Mouse (Mus musculus) cerebellum, adult 9-11 months (tissue): ENCODE results near the gene G3bp2.
A peak's percentile ranks its signal among the peaks of the same experiment; 100 is the strongest.

Source experiments
- DNase-seq: peaks from one replicate; pipeline ENCODE4 v3.0.0; 2022

G3bp2 gene

DNA sequence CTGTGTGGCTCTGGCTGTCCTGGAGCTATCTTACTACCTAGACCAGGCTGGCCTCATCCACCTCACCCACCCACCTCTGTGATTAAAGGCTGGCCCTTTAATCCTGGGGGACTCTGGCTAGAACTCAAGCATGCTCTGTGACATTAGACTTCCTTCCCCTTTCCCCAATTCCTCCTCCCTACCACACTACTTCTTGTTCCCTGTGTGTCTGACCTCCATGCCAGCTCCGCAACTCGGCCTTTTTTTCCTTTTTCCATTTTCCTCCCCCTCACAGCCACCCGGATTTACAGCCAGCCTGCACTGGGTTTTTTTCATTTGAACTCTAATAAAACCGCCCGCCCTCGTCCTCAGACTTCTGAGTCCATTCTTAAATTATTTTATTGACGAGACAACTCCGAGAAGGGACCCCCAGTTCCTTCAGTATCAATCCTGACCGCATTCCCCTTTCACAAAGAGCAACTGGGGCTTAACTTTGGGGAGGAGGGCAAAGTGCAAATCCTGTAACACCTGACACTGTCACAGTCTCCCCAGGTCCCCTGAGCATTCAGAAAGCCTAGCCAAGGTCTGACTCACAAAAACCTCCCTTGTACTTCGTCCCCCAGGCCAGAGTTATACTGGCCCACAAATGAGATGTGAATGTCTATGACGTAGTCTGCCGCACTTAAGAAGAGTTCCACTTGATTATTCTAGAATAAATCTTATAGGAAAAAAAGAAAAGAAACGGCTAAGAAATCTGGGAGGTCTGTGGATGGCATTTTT is 15.0 kb upstream of the G3bp2 start:
- DNase-seq = no peak

GRCm38 (mm10) chr5:92097779-92098178 is 14.3 kb upstream of the G3bp2 start:
- DNase-seq = no peak

- no peak for DNase-seq
Measured at GRCm38 (mm10) chr5:92096786-92097185, 13.3 kb upstream of the G3bp2 start.

- DNase-seq = no peak
Measured at GRCm38 (mm10) chr5:92094062-92094415, 10.5 kb upstream of the G3bp2 start.

- DNase-seq = no peak
Measured at GRCm38 (mm10) chr5:92093263-92094061, 9.9 kb upstream of the G3bp2 start.

GRCm38 (mm10) chr5:92087469-92087868 is 4.0 kb upstream of the G3bp2 start:
- no peak for DNase-seq

- peak; percentile 27 for DNase-seq
Measured at GRCm38 (mm10) chr5:92085821-92086550, 2.5 kb upstream of the G3bp2 start.

DNA sequence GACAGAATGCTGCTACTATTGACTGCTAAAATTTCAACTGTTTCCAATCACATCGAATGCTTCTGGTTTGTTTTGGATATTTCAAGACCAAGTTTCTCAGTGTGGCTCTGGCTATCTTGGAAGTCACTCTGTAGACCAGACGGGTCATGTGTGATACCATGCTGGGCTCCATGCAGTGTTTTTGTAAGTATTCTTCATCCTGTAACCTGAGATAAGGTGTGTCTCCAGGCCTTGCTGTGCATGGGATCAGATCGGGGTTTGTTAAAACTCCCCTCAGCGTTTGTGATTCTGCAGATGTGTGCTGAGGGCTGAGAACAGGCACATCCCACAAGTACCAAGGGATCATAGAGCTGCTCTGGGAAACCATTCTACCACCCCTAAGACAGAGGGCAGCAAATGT is 1.7 kb upstream of the G3bp2 start:
- DNase-seq = no peak

DNA sequence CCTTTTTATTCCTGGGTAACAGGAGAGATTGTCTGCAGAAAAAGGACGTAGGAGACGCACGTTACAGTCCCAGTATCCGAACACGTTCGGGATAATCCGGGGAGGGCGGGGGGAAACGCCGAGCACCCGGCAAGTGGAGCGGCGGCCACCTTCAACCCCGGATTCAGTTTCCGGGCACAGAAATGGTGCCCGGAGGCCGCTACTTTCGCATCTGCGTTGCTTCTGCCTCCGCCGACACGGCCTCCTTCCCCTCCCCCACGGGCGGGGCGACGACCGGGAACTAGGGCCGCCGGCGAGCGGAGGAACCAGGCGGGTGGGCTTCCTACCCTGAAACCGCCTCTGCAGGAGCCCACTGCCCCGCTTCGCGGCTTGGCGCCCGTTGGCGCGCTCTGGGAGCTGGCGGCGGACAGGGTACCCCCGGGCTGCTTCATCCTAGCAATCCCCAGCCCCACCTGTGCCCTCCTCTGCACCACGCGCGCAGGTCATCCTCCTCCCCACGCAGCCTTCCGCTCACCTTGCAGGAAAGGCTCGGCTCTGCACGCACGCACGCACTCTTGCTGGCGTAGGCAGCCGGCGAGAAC is 608 bp downstream of the G3bp2 start:
- no peak for DNase-seq

DNA sequence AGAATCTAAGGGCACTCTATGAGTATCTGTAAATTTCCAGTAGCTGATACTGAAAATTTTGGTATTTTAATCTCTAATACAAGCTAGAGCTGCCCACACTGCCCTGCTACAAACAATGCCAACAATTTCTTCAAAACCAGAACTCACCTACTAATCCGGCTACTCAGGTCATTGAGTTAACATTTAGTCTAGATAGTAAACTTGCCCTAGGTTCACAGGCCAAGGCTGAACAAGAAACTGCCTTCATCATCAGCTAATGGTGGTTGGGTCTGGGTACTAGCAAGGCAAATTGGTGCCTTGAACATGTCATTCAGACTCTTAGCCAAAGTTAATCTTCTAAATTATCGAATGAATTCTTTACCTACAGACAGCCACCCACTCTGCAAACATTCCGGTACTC is 2.2 kb downstream of the G3bp2 start:
- no peak for DNase-seq

GRCm38 (mm10) chr5:92080400-92080799 is 3.1 kb downstream of the G3bp2 start:
- DNase-seq = no peak

- DNase-seq = no peak
Measured at GRCm38 (mm10) chr5:92079304-92079703, 4.2 kb downstream of the G3bp2 start.

- DNase-seq = no peak
Measured at GRCm38 (mm10) chr5:92078751-92079150, 4.8 kb downstream of the G3bp2 start.

DNA sequence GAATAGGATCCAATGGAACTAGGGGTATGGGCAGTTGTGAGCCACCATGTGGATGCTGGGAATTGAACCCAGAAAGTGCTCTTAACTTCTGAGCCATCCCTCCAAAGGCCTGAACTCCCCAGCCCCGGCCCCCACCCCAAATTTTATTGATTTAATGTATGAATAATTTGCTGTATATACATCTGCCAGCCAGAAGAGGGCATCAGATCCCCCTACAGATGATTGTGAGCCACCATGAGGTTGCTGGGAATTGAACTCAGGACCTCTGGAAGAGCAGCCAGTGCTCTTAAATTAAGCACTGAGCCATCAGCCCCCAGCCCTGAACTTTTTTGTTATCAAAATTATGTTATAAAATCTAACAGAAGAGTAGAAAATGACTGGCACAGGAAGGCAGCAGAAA is 7.2 kb downstream of the G3bp2 start:
- DNase-seq = no peak

GRCm38 (mm10) chr5:92074061-92074460 is 9.5 kb downstream of the G3bp2 start:
- no peak for DNase-seq

GRCm38 (mm10) chr5:92063192-92063591 is 20.3 kb downstream of the G3bp2 start:
- DNase-seq = no peak

DNA sequence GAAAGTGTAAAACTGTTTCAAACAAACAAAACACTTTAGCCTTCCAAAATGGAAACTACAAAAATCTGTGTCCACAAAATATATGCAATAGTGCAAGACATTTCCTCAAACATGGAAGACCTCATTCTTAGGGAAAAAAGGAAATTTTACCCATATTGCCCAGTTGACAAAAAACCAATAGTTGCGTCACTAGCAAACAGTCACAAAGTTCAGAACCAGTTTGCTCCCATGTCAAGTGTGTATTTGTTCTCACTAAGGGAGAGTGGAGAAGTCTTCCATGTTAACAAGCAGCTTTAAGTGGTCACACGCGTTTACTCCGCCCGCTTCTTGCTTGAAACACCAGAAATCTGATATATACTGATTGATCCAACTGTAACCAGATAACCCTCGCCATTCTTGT is 30.7 kb downstream of the G3bp2 start:
- no peak for DNase-seq

DNA sequence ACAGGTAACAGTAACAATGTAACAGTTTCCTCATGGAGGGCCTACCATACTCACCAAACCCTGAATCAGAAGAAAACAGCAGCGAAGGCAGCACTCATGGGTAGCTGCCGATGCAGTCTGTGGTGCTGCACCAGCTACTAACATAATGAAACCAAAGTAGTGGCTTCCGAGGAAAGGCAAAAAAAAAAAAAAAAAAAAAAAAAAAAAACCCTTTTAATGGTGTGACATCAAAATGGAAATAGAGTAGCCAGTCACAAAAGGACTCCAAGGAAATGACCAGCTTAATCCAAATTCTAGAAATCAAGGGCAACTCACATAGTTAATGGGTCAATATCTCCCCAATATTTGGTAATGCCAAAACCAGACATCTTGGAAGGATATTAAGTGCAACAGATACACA is 33.1 kb downstream of the G3bp2 start:
- no peak for DNase-seq

DNA sequence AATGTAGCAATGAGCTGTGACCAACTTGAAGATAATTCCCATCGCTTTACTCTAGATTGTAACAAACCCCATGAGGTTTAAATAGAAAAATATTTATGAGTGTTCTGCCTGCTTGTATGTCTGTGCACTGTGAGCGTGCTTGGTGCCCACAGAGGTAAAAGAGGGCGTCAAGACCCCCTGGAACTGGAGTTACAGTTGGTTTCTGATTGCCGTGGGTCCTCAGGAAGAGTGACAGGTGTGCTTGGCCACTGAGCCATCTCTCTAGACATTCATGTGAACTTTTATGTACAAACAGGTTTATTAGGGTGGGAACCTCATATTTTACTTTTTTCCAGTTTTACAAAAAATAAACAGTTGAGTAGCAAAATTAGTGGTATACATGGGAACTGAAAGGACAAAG is 39.7 kb downstream of the G3bp2 start, which contains the start of gene Cdkl2:
Gene Cdkl2, minus strand, starts transcription at position 101 of the 400 bp plus-strand sequence.
- DNase-seq = no peak

- DNase-seq = peak; percentile 98
Measured at GRCm38 (mm10) chr5:92042377-92043348, 40.9 kb downstream of the G3bp2 start.

- no peak for DNase-seq
Measured at GRCm38 (mm10) chr5:92019960-92020359, 63.6 kb downstream of the G3bp2 start.

- DNase-seq = no peak
Measured at GRCm38 (mm10) chr5:92011756-92012155, 71.8 kb downstream of the G3bp2 start.
